Mouse (Mus musculus) embryonic facial prominence, embryonic 14.5 days (tissue): ENCODE measurements around the gene Ccdc83. TPM values are rescaled to one million over a fixed set of nuclear protein-coding genes. Genes with fewer than 3 reads are reported as not detected.
"Not testable (repeated sequence)": the region's sequence is repeated elsewhere in the genome, so short reads cannot be mapped to it uniquely, and the experiment has no call there.

ENCODE experiments used
- ATAC-seq: fragments of 200-750 bp; cut with Nextera tagmentation; 2 replicates; pipeline ENCODE4 v1.8.0; 2017; ENCODE audit warnings: low read depth, moderate number of reproducible peaks, moderate TSS enrichment
- DNase-seq: peaks from one replicate; pipeline ENCODE4 v3.0.0-alpha.2; 2015; ENCODE audit warnings: low spot score
- H3K27ac ChIP-seq: fragments of 300-500 bp; sonication (generic); replicated peaks from 2 replicates; pipeline ENCODE4 v1.5.1; 2014; ENCODE audit warnings: low read depth, mild to moderate bottlenecking, low read length, moderate library complexity
- H3K27me3 ChIP-seq: fragments of 300-500 bp; sonication (generic); replicated peaks from 2 replicates; pipeline ENCODE4 v1.6.1; 2014; ENCODE audit warnings: low read length; ENCODE audit not compliant: control insufficient read depth, insufficient read depth
- H3K36me3 ChIP-seq: fragments of 300-500 bp; sonication (generic); 2 replicates; pipeline ENCODE4 v1.6.1; 2014; ENCODE audit warnings: low read length, mixed read lengths; ENCODE audit not compliant: control insufficient read depth, insufficient read depth
- H3K4me1 ChIP-seq: fragments of 300-500 bp; sonication (generic); 2 replicates; pipeline ENCODE4 v1.6.1; 2014; ENCODE audit warnings: antibody characterized with exemption, low read length; ENCODE audit not compliant: control insufficient read depth, insufficient read depth
- H3K4me2 ChIP-seq: fragments of 300-500 bp; sonication (generic); 2 replicates; pipeline ENCODE4 v1.6.1; 2014; ENCODE audit warnings: low read depth, mild to moderate bottlenecking, low read length, moderate library complexity, mixed read lengths
- H3K4me3 ChIP-seq: fragments of 300-500 bp; sonication (generic); 2 replicates; pipeline ENCODE4 v1.5.1; 2014; ENCODE audit warnings: low read depth, mild to moderate bottlenecking, low read length
- H3K9ac ChIP-seq: fragments of 300-500 bp; sonication (generic); 2 replicates; pipeline ENCODE4 v1.6.1; 2014; ENCODE audit warnings: low read depth, mild to moderate bottlenecking, low read length, moderate library complexity, mixed read lengths
- H3K9me3 ChIP-seq: fragments of 300-500 bp; sonication (generic); 2 replicates; pipeline ENCODE4 v1.6.1; 2016; ENCODE audit warnings: low read length; ENCODE audit not compliant: control insufficient read depth
- WGBS: fragments of 180-500 bp; shearing (Covaris S2); extraction: QIAGEN DNeasy Blood & Tissue Kit; methylation state at CpG from one replicate; pipeline ENCODE4 v1.1.7; 2014; 5-methylcytosine and 5-hydroxymethylcytosine counted together
- polyA plus RNA-seq: library from polyadenylated mRNA; unstranded; fragments of >200 nt; fragmentation: Nextera tagmentation; extraction: Ambion mirVana; gene quantifications from 2 replicates; pipeline ENCODE4 v1.2.1, GENCODE M21; 2014

Gene Ccdc83
- polyA plus RNA-seq, 1 experiment from 2014 or later = not detected

GRCm38 (mm10) chr7:90236289-90236905, 29.2 kb downstream of the Ccdc83 start:
- Histone ChIP-seq H3K4me1 (no peaks in the 10 kb centered on the region), H3K27ac (no peak overlapping the region), H3K36me3 (no peaks in the 10 kb centered on the region), H3K4me3 (no peak overlapping the region), H3K9ac (no peak overlapping the region), H3K27me3 (no peaks in the 10 kb centered on the region), H3K9me3 (no peaks in the 10 kb centered on the region), H3K4me2 (no peak overlapping the region)
- ATAC-seq (no peak), DNase-seq (no peak)
- 40% methylated on average over 4 of the region's 4 CpGs for WGBS

- Histone ChIP-seq H3K9ac (no peak overlapping the region), H3K36me3 (no peaks in the 10 kb centered on the region), H3K4me1 (no peaks in the 10 kb centered on the region), H3K4me3 (no peak overlapping the region), H3K27me3 (no peaks in the 10 kb centered on the region), H3K9me3 (no peaks in the 10 kb centered on the region), H3K4me2 (no peak overlapping the region), H3K27ac (peak overlapping the region; percentile 2; the same call in 1 of the 2 replicates)
- peak; percentile 62; the same call in 1 of the 2 replicates for ATAC-seq
- WGBS = 26% methylated on average over 4 of the region's 4 CpGs
- peak; percentile 68 for DNase-seq
These were observed 31.7 kb downstream of the Ccdc83 start for GRCm38 (mm10) chr7:90233921-90234320.

GRCm38 (mm10) chr7:90231431-90231830, 34.1 kb downstream of the Ccdc83 start:
- H3K4me1 ChIP-seq = no peaks in the 10 kb centered on the region
- peak; percentile 31 for DNase-seq
- H3K4me3 ChIP-seq = no peak overlapping the region
- WGBS = 58% methylated on average over 9 of the region's 9 CpGs
- no peaks in the 10 kb centered on the region for H3K36me3 ChIP-seq
- H3K9ac ChIP-seq = no peak overlapping the region
- no peaks in the 10 kb centered on the region for H3K27me3 ChIP-seq
- H3K4me2 ChIP-seq = no peak overlapping the region
- peak; percentile 51; the same call in 1 of the 2 replicates for ATAC-seq
- no peaks in the 10 kb centered on the region for H3K9me3 ChIP-seq
- no peak overlapping the region for H3K27ac ChIP-seq

GRCm38 (mm10) chr7:90228884-90229283, 36.7 kb downstream of the Ccdc83 start:
- H3K4me3 ChIP-seq, DNase-seq, H3K9me3 ChIP-seq, H3K36me3 ChIP-seq, H3K9ac ChIP-seq, H3K4me1 ChIP-seq, H3K27ac ChIP-seq, ATAC-seq, H3K4me2 ChIP-seq, H3K27me3 ChIP-seq: not testable (repeated sequence)

- H3K27me3 ChIP-seq = no peaks in the 10 kb centered on the region
These were observed 37.5 kb downstream of the Ccdc83 start for GRCm38 (mm10) chr7:90228075-90228474.

GRCm38 (mm10) chr7:90221487-90221886, 44.1 kb downstream of the Ccdc83 start:
- H3K4me2 ChIP-seq = no peak overlapping the region
- H3K9me3 ChIP-seq = no peaks in the 10 kb centered on the region
- H3K36me3 ChIP-seq = no peaks in the 10 kb centered on the region
- no peak overlapping the region for H3K27ac ChIP-seq
- no peaks in the 10 kb centered on the region for H3K4me1 ChIP-seq
- ATAC-seq (no peak), DNase-seq (no peak)
- no peak overlapping the region for H3K9ac ChIP-seq
- no peaks in the 10 kb centered on the region for H3K27me3 ChIP-seq
- 85% methylated on average over 2 of the region's 2 CpGs for WGBS
- no peak overlapping the region for H3K4me3 ChIP-seq

More at GRCm38 (mm10) chr7:90228075-90228474, 37.5 kb downstream of the Ccdc83 start:
- DNase-seq = no peak
- ATAC-seq = no peak
- Histone ChIP-seq H3K36me3 (no peaks in the 10 kb centered on the region), H3K9ac (no peak overlapping the region), H3K9me3 (no peaks in the 10 kb centered on the region), H3K4me1 (no peaks in the 10 kb centered on the region), H3K4me3 (no peak overlapping the region), H3K4me2 (no peak overlapping the region), H3K27ac (no peak overlapping the region)
- WGBS = 82% methylated on average over 4 of the region's 4 CpGs

- Histone ChIP-seq H3K9me3 (no peaks in the 10 kb centered on the region), H3K27me3 (no peaks in the 10 kb centered on the region), H3K36me3 (no peaks in the 10 kb centered on the region), H3K4me1 (no peaks in the 10 kb centered on the region), H3K4me3 (no peak overlapping the region), H3K27ac (no peak overlapping the region), H3K4me2 (no peak overlapping the region), H3K9ac (no peak overlapping the region)
- DNase-seq (no peak), ATAC-seq (no peak)
- 78% methylated on average over 5 of the region's 5 CpGs for WGBS
These were observed 47.5 kb downstream of the Ccdc83 start for GRCm38 (mm10) chr7:90218122-90218521.

GRCm38 (mm10) chr7:90216511-90216910, 49.1 kb downstream of the Ccdc83 start:
- ATAC-seq (peak; percentile 58), DNase-seq (peak; percentile 60)
- no peaks in the 10 kb centered on the region for H3K36me3 ChIP-seq
- H3K4me3 ChIP-seq = no peak overlapping the region
- no peaks in the 10 kb centered on the region for H3K27me3 ChIP-seq
- H3K4me2 ChIP-seq = no peak overlapping the region
- 41% methylated on average over 8 of the region's 8 CpGs for WGBS
- peak overlapping the region; percentile 55; the same call in 1 of the 2 replicates for H3K27ac ChIP-seq
- no peaks in the 10 kb centered on the region for H3K4me1 ChIP-seq
- H3K9ac ChIP-seq = no peak overlapping the region
- H3K9me3 ChIP-seq = no peaks in the 10 kb centered on the region

GRCm38 (mm10) chr7:90210947-90211346, 54.6 kb downstream of the Ccdc83 start:
- no peaks in the 10 kb centered on the region for H3K9me3 ChIP-seq
- H3K4me3 ChIP-seq = no peak overlapping the region
- no peak overlapping the region for H3K9ac ChIP-seq
- H3K36me3 ChIP-seq = peaks cover 29% of the 10 kb centered on the region
- H3K4me2 ChIP-seq = no peak overlapping the region
- H3K4me1 ChIP-seq = no peaks in the 10 kb centered on the region
- ATAC-seq (no peak), DNase-seq (no peak)
- no peak overlapping the region for H3K27ac ChIP-seq
- no peaks in the 10 kb centered on the region for H3K27me3 ChIP-seq
